Mouse (Mus musculus) spleen, adult 2 months (tissue): ENCODE measurements around the gene Mroh8.

ENCODE experiments used
- CTCF ChIP-seq: fragments of 200-500 bp; IDR thresholded peaks from 2 replicates; pipeline ENCODE4 v1.5.1; 2011; ENCODE audit warnings: mild to moderate bottlenecking, inconsistent platforms; ENCODE audit not compliant: insufficient read depth, insufficient read length, insufficient replicate concordance; ENCODE audit errors: extremely low read depth
- POLR2A ChIP-seq: fragments of 200-500 bp; IDR thresholded peaks from 2 replicates; pipeline ENCODE4 v1.6.1; 2011; ENCODE audit warnings: low read depth, low read length, inconsistent platforms

DNA sequence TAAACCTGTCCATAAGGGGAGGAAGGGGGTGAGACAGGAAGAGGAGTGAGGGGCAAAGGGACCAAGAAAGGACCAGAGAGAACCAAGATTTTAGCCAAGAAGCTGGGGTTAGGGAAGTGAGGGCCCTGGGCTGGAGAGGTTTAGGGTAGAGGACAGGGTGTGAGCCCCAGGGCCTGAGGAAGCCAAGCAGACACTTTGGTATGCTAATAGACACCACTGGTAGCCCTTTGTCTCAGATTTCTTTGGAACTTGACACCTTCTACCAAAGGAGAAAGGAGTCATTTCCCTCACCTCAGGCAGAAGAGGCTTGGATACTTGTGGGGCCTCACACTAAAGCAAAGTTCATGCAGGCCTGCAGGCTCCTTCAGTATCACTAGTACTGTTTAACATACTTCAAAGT lies 31.2 kb downstream of the Mroh8 start:
- TF ChIP-seq CTCF: no peak
- no peak for TF ChIP-seq POLR2A
